In genomic region chr10:14483257-14483656, GRCm38 (mm10) we compare ENCODE assay signal across 19 mouse cellular contexts.
"Had no signal": no experiment of that assay in that cellular context is flagged by ENCODE, and none has a peak within 500 bp of the region (broad histone marks: within the 10 kb centered on the region; RNA-seq: fewer than 3 reads in every experiment).

No protein-coding gene starts in this region.

- H3K36me3 ChIP-seq: liver, embryonic 13.5 days; neural tube, embryonic 12.5 days; neural tube, embryonic 15.5 days had no signal

- H3K27ac ChIP-seq: kidney, postnatal 0 days; left cerebral cortex, adult 2 months; liver, embryonic 13.5 days; neural tube, embryonic 12.5 days; neural tube, embryonic 15.5 days; stomach, postnatal 0 days had no signal

- H3K4me2 ChIP-seq: liver, embryonic 13.5 days; midbrain, embryonic 11.5 days; neural tube, embryonic 12.5 days; neural tube, embryonic 15.5 days had no signal

- H3K4me1 ChIP-seq: liver, embryonic 13.5 days; neural tube, embryonic 12.5 days; neural tube, embryonic 15.5 days had no signal

- DNase-seq: kidney, adult 2 months; kidney, postnatal 25 days; layer of hippocampus, postnatal 36 days; liver, embryonic 13.5 days; lung, adult 2 months; lung, postnatal 36 days; midbrain, embryonic 14.5 days; right cerebral cortex, adult 18-20 months; right cerebral cortex, postnatal 14 days; right cerebral cortex, postnatal 4 days; thymus, adult 2 months; thymus, postnatal 14 days; thymus, postnatal 4 days had no signal

- H3K27me3 ChIP-seq: liver, embryonic 13.5 days; neural tube, embryonic 12.5 days; neural tube, embryonic 15.5 days had no signal

- H3K9ac ChIP-seq: liver, embryonic 13.5 days; neural tube, embryonic 12.5 days; neural tube, embryonic 15.5 days had no signal

- H3K9me3 ChIP-seq: liver, embryonic 13.5 days; neural tube, embryonic 12.5 days; neural tube, embryonic 15.5 days had no signal

- H3K4me3 ChIP-seq: left cerebral cortex, adult 2 months; liver, embryonic 13.5 days; neural tube, embryonic 12.5 days; neural tube, embryonic 15.5 days had no signal
